ENCODE assay signal across 26 mouse cellular contexts in the genomic region with DNA sequence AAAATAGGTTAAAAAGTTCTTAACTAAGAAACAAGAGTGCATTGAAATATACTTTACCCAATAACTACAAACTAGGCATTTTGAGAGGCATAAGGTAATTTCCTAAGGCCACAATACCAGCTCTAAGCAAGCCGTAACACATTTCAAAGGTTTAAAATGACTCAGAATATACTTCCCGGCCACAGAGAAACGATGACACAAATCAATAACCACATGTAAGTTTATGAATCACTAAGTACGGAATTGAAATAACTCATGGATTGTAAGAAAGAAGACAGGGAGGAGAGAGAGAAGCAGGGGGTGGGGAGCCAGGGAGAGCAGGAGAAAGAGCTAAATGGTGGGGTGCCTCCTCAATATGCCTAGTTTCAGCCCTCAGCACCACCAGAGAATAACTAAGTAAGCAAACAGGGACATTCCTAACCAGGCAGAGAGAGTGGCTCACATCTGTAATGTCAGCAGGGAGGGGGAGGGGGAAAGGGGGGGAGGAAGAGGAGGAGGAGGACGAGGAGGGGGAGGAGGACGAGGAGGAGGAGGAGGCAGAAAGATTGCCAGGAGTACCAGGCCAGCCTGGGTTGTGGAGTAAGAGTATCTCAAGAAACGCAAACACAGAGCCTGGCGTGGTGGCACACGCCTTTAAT.
DNase-seq lines count a peak whose midpoint lies in the region; ATAC-seq and TF ChIP-seq lines count a peak whose summit lies in the region.
"Had no signal": no experiment of that assay in that cellular context is flagged by ENCODE, and none has a peak within 500 bp of the region (broad histone marks: within the 10 kb centered on the region; RNA-seq: fewer than 3 reads in every experiment).

No protein-coding gene starts in this region.

- H3K27me3 ChIP-seq in CH12.LX (replicated peaks), result peaks cover 4% of the 10 kb centered on the region
- H3K27me3 ChIP-seq: hindbrain, embryonic 12.5 days; hindbrain, embryonic 15.5 days had no signal

- no peak for TF ChIP-seq RAD21 in CH12.LX (IDR thresholded peaks at IDR 0.05; ENCODE audit: low read depth, low read length)

- H3K4me3 ChIP-seq in CH12.LX (replicated peaks in 1 of 3; ENCODE audit: low read depth in 2 of 3, low read length in 2 of 3, poor library complexity in 1 of 3), result peak overlapping the region in 1 of 3 experiments; percentile 7
- no peak overlapping the region for H3K4me3 ChIP-seq in lung, adult 2 months (replicated peaks; ENCODE audit: extremely low read depth, low read depth, low read length)
- H3K4me3 ChIP-seq: gastrocnemius, adult 2 months; heart, adult 2 months; hindbrain, embryonic 12.5 days; hindbrain, embryonic 15.5 days had no signal

- H3K79me2 ChIP-seq in CH12.LX (replicated peaks; ENCODE audit: control insufficient read depth, extremely low read depth, insufficient read depth, poor library complexity, severe bottlenecking), result no peaks in the 10 kb centered on the region

- H3K4me1 ChIP-seq in CH12.LX (ENCODE audit: control insufficient read depth in 1 of 2, insufficient read depth in 2 of 2), result peaks cover 12 to 30% of the 10 kb centered on the region in 2 experiments
- no peaks in the 10 kb centered on the region for H3K4me1 ChIP-seq in lung, adult 2 months (ENCODE audit: control insufficient read depth, insufficient read depth, low read length)
- H3K4me1 ChIP-seq: hindbrain, embryonic 15.5 days had no signal

- H3K9ac ChIP-seq in CH12.LX (ENCODE audit: insufficient read depth, low read depth), result peak overlapping the region; percentile 37
- H3K9ac ChIP-seq: forebrain, postnatal 0 days; hindbrain, embryonic 12.5 days; hindbrain, embryonic 15.5 days had no signal

- TF ChIP-seq EP300 in CH12.LX (IDR thresholded peaks at IDR 0.05; ENCODE audit: low read length), result peak; percentile 99

- WGBS in lung, adult 2 months, result 65% methylated on average over 9 of the region's 9 CpGs

- peak; percentile 44 for DNase-seq in heart, adult 11 months
- no peak for DNase-seq in heart, adult 8-10 months (ENCODE audit: low spot score)
- peak; percentile 83 for DNase-seq in CH12.LX (ENCODE audit: extremely low read depth)
- no peak for DNase-seq in lung, adult 2 months
- no peak for DNase-seq in adrenal gland, postnatal 36 days
- no peak for DNase-seq in cerebellum, postnatal 36 days
- DNase-seq: adrenal gland, postnatal 10 days; B cell, adult 2 months; cerebellum, adult 11 months; cerebellum, adult 2 months; cerebellum, adult 9-11 months; cerebellum, postnatal 25 days; embryo, embryonic 11 days; forebrain, postnatal 0 days; gastrocnemius, adult 2 months; gastrocnemius, postnatal 25 days; heart, adult 2 months; kidney, adult 18-20 months; kidney, adult 9 months had no signal

- H3K36me3 ChIP-seq in CH12.LX (replicated peaks in 1 of 2; ENCODE audit: control insufficient read depth in 1 of 2, insufficient read depth in 1 of 2, low read length in 1 of 2), result no peaks in the 10 kb centered on the region
- H3K36me3 ChIP-seq: hindbrain, embryonic 12.5 days; hindbrain, embryonic 15.5 days had no signal

- peak overlapping the region; percentile 86 for H3K27ac ChIP-seq in CH12.LX (ENCODE audit: insufficient read depth, low read depth)
- H3K27ac ChIP-seq: gastrocnemius, adult 2 months; heart, adult 2 months; hindbrain, embryonic 12.5 days; hindbrain, embryonic 15.5 days had no signal

- dilution Hi-C loops in CH12.LX (cut with MboI; ENCODE audit: extremely low pct_ligation_motif_present, extremely low pct_unique_long_range_greater_than_20kb, low sequenced_read_pairs), result no loop called here

- no peak for TF ChIP-seq POLR2A in CH12.LX (IDR thresholded peaks at IDR 0.05; ENCODE audit: low read depth, low read length)
- TF ChIP-seq POLR2A in lung, adult 2 months (IDR thresholded peaks at IDR 0.05; ENCODE audit: borderline replicate concordance, extremely low read depth, low read depth, low read length), result no peak

- H3K4me2 ChIP-seq in CH12.LX (ENCODE audit: insufficient read depth, low read depth, poor library complexity, severe bottlenecking), result peak overlapping the region; percentile 33
- H3K4me2 ChIP-seq: heart, embryonic 11.5 days; hindbrain, embryonic 12.5 days; hindbrain, embryonic 15.5 days had no signal

- in situ Hi-C loops in CH12.LX (cut with MboI; ENCODE audit: low pct_ligation_motif_present, low pct_unique_long_range_greater_than_20kb, low sequenced_read_pairs), result no loop called here

- no peaks in the 10 kb centered on the region for H3K9me3 ChIP-seq in CH12.LX (replicated peaks; ENCODE audit: low read length)
- H3K9me3 ChIP-seq: hindbrain, embryonic 12.5 days; hindbrain, embryonic 15.5 days had no signal

- peak; percentile 40 for ATAC-seq in activated CD4-positive, CD25-positive, alpha-beta regulatory T cell, adult 4 months
- peak; percentile 46 for ATAC-seq in inflammation-experienced regulatory T-cells, adult 6 months
- ATAC-seq: forebrain, embryonic 14.5 days; forebrain, postnatal 0 days; intestine, embryonic 16.5 days had no signal

- no peak for TF ChIP-seq CTCF in CH12.LX (conservative IDR thresholded peaks at IDR 0.05 in 1 of 2, IDR thresholded peaks at IDR 0.05 in 1 of 2; ENCODE audit: low read depth in 2 of 2, low read length in 2 of 2)
- no peak for TF ChIP-seq CTCF in lung, adult 2 months (IDR thresholded peaks at IDR 0.05; ENCODE audit: insufficient read depth, low read length)

TF ChIP-seq in CH12.LX, 34 proteins besides CTCF, POLR2A, EP300 and RAD21:
- TF ChIP-seq MAFK (IDR thresholded peaks at IDR 0.05; ENCODE audit: insufficient replicate concordance, low read length) (peak; percentile 91), IRF4 (IDR thresholded peaks at IDR 0.05; ENCODE audit: low read depth, low read length) (peak; percentile 100), TCF12 (IDR thresholded peaks at IDR 0.05; ENCODE audit: low read depth, low read length) (peak; percentile 94), ELF1 (IDR thresholded peaks at IDR 0.05; ENCODE audit: low read depth, low read length) (0 out of 2 replicates have a peak, but pooled peaks have one; percentile 42), UBTF (IDR thresholded peaks at IDR 0.05; ENCODE audit: low read depth, low read length) (no peak), MEF2A (IDR thresholded peaks at IDR 0.05; ENCODE audit: borderline replicate concordance, low read depth, low read length) (peak; percentile 94), ZNF384 (IDR thresholded peaks at IDR 0.05; ENCODE audit: low read depth, low read length) (peak; percentile 48; the same call in 1 of the 2 replicates), RCOR1 (conservative IDR thresholded peaks at IDR 0.05; ENCODE audit: low read depth, low read length) (peak; percentile 100), ZKSCAN1 (IDR thresholded peaks at IDR 0.05; ENCODE audit: borderline replicate concordance, low read depth, low read length) (no peak), CHD2 (IDR thresholded peaks at IDR 0.05; ENCODE audit: low read length) (peak; percentile 92), ZMIZ1 (IDR thresholded peaks at IDR 0.05; ENCODE audit: low read depth, low read length) (no peak), ETS1 (conservative IDR thresholded peaks at IDR 0.05; ENCODE audit: low read depth, low read length) (peak; percentile 93), MYC (IDR thresholded peaks at IDR 0.05; ENCODE audit: low read depth, low read length) (peak; percentile 62; the same call in 1 of the 2 replicates), JUN (IDR thresholded peaks at IDR 0.05; ENCODE audit: insufficient read depth, low read depth, low read length) (peak; percentile 98), MAZ (IDR thresholded peaks at IDR 0.05; ENCODE audit: low read depth, low read length) (peak; percentile 96), TBP (conservative IDR thresholded peaks at IDR 0.05; ENCODE audit: low read depth, low read length) (peak; percentile 80), NRF1 (IDR thresholded peaks at IDR 0.05; ENCODE audit: low read depth, low read length) (no peak), KAT2A (IDR thresholded peaks at IDR 0.05; ENCODE audit: insufficient replicate concordance, low read length) (0 out of 2 replicates have a peak, but pooled peaks have one; percentile 43), SMC3 (IDR thresholded peaks at IDR 0.05; ENCODE audit: low read depth, low read length) (no peak; the same call in 1 of the 2 replicates), BHLHE40 (IDR thresholded peaks at IDR 0.05; ENCODE audit: low read depth, low read length) (peak; percentile 85), NELFE (IDR thresholded peaks at IDR 0.05; ENCODE audit: low read depth, low read length) (peak; percentile 49), CHD1 (IDR thresholded peaks at IDR 0.05; ENCODE audit: low read depth, low read length) (peak; percentile 99), JUND (conservative IDR thresholded peaks at IDR 0.05; ENCODE audit: low read depth, low read length) (peak; percentile 99)
TF ChIP-seq in CH12.LX: peak in this region for 18.

Comparison
In these comparisons a context has a peak if more than half of its experiments do, and no peak if none do; other contexts are left out.
1. DNase-seq: peak in heart, adult 11 months (single experiment) and CH12.LX (single experiment); none in heart, adult 8-10 months (single experiment), lung, adult 2 months (single experiment), adrenal gland, postnatal 36 days (0 of 2) and cerebellum, postnatal 36 days (0 of 2).